Mouse (Mus musculus): ENCODE results near the gene Brsk2.

DNA sequence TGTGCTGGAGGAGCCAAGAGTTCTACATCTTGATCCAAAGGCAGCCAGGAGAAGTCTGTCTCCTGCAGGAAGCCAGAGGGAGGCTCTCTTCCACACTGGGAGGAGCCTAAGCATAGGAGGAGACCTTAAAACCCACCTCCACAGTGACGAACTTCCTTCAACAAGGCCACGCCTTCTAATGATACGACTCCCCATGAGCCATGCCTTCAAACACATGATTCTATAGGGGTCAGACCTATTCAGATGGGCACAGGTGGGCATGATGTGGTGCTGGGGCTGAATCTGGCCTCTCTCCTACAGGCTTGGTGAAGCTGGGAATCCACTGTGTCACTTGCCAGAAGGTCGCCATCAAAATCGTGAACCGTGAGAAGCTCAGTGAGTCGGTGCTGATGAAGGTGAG is 31.7 kb downstream of the Brsk2 start:
- no peak for TF ChIP-seq ZNF384 (IDR thresholded peaks at IDR 0.05; ENCODE audit: low read depth, low read length)
- no peak for TF ChIP-seq ZC3H11A (IDR thresholded peaks at IDR 0.05; ENCODE audit: borderline replicate concordance, low read depth, low read length)
- TF ChIP-seq HCFC1 (IDR thresholded peaks at IDR 0.05; ENCODE audit: borderline replicate concordance, insufficient read depth, low read length): no peak
